Mouse (Mus musculus): ENCODE measurements around the gene Dnajb12. TPM values are rescaled to one million over a fixed set of nuclear protein-coding genes. Genes with fewer than 3 reads are reported as not detected.

Dnajb12 gene
- total RNA-seq (2017), result 24.3 and 26.6 TPM in 2 replicates

DNA sequence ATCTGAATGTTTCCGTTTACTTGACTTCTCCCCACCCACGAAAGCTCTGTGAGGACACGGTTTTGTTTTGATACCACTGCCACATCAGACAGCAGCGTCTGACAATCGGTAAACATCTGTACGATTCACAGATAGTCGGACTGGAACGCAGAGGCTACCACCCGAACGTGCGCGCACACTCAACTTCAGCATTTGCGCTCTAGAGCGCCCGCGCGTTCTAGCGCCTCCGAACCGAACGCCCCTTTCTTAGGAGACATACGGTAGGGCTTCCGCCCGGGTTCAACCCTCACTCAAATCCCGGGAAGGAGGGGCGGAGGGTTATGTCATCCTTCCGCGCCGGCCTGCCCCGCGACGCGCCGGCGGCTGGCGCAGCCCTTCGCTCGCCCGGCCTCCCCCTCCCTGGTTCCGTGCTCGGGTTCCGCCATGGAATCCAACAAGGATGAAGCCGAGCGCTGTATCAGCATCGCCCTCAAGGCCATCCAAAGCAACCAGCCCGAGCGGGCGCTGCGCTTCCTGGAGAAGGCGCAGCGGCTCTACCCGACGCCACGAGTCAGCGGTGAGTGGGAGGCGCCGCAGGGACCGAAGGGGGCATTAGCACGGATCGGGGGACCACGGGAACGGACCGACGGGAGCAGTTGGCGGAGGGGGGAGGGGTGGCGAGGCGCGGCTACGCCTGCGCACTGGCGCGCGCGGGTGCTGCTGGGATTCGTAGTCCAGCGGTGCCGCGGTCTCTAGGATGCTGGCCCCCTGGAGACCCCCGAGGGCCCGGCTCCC, at the start of gene Dnajb12:
TSS of gene Dnajb12 (plus strand) at position 302 of the 774 bp plus-strand sequence.
- peak; percentile 80 to 90 for ATAC-seq (replicated peaks in 1 of 2; ENCODE audit: insufficient read depth in 1 of 2, low FRiP score in 2 of 2, low TSS enrichment in 1 of 2, low read depth in 1 of 2, poor library complexity in 2 of 2, severe bottlenecking in 2 of 2)

DNA sequence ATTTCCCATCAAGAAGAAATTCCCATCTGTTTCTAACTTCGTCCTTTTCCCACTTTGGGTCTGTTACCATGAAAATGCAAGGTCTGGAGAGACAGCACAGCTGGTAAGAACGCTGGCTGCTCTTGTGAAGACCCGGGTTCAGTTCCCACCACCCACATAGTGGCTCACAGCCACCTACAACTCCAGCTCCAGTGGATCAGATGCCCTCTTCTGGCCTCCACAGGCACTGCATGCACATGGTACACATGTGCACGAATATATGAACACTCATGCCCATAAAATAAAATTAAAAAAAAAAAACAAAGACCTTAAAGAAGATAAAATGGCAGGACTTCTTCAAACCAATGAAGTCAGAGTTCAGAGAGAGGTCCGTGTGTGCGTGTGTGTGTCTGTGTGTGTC, 49.5 kb upstream of the Dnajb12 start:
- no peak for ATAC-seq (replicated peaks in 1 of 2; ENCODE audit: insufficient read depth in 1 of 2, low FRiP score in 2 of 2, low TSS enrichment in 1 of 2, low read depth in 1 of 2, poor library complexity in 2 of 2, severe bottlenecking in 2 of 2)

DNA sequence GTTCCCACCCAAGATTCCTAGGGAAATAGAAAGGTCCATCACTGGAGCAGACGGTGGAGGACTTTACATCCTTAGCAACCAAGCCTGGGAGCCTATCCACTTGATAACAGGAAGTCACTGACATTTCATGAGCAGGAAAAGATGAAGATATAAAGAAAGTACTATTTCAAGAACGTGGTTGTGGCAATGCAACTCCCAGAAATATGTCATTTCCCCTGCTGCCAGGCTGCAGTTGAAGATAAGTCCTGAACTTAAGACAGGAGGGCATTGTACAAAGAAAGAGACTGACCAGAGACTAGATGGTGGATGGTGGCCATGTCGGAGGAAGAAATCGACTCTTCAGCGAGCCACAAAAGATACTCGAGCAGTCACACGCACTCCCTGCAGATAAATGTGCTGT, 47.4 kb upstream of the Dnajb12 start:
- ATAC-seq (replicated peaks in 1 of 2; ENCODE audit: insufficient read depth in 1 of 2, low FRiP score in 2 of 2, low TSS enrichment in 1 of 2, low read depth in 1 of 2, poor library complexity in 2 of 2, severe bottlenecking in 2 of 2), result 0 out of 4 replicates have a peak, but pooled peaks of 1 of the 2 experiments have one; percentile 22

- ATAC-seq (replicated peaks in 1 of 2; ENCODE audit: insufficient read depth in 1 of 2, low FRiP score in 2 of 2, low TSS enrichment in 1 of 2, low read depth in 1 of 2, poor library complexity in 2 of 2, severe bottlenecking in 2 of 2), result no peak
These were observed 43.8 kb upstream of the Dnajb12 start for GRCm38 (mm10) chr10:59835301-59836155.

- ATAC-seq (replicated peaks in 1 of 2; ENCODE audit: insufficient read depth in 1 of 2, low FRiP score in 2 of 2, low TSS enrichment in 1 of 2, low read depth in 1 of 2, poor library complexity in 2 of 2, severe bottlenecking in 2 of 2), result no peak
These were observed 41.9 kb upstream of the Dnajb12 start for GRCm38 (mm10) chr10:59837490-59837889.

GRCm38 (mm10) chr10:59841434-59841833, 37.9 kb upstream of the Dnajb12 start:
- ATAC-seq (replicated peaks in 1 of 2; ENCODE audit: insufficient read depth in 1 of 2, low FRiP score in 2 of 2, low TSS enrichment in 1 of 2, low read depth in 1 of 2, poor library complexity in 2 of 2, severe bottlenecking in 2 of 2), result no peak

DNA sequence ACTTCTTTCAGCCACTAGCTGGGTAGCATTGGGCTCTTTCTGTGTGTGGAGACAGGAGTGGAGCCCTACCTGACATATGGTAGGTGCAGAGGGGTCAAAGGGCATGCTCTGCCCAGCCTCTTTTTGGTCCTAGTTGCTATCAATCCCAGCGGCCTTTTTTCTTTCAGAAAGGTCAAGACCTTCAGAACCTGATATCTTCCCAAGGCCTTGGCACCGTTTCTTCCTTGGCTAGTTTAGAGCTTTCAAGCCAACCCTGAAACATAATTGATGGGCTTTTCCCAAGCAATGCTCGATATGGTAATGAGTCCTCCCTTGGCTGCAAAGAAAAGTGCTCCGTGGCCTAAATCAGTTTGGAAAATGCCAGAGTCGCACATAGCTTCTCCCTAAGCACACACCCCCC, 36.2 kb upstream of the Dnajb12 start:
- no peak for ATAC-seq (replicated peaks in 1 of 2; ENCODE audit: insufficient read depth in 1 of 2, low FRiP score in 2 of 2, low TSS enrichment in 1 of 2, low read depth in 1 of 2, poor library complexity in 2 of 2, severe bottlenecking in 2 of 2)

DNA sequence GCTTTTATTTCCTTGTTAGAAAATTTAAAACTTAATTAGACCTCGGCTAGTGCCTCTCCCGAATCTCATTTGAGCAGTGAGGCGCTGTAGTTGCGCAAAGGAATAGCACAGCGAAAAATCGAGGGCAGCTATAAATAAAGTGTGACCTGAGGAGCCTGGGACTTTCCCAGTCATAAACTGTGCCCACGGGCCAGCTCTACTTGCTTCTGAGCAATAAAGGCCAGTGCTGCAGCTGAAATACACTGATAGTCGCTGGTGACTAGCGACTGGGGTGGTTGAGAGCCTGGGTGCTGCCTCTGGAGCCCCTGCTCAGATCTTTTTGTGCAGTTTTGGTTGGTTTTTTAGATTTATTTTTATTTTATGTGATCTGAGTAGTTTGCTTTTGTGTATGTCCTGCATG, 34.7 kb upstream of the Dnajb12 start:
- no peak for ATAC-seq (replicated peaks in 1 of 2; ENCODE audit: insufficient read depth in 1 of 2, low FRiP score in 2 of 2, low TSS enrichment in 1 of 2, low read depth in 1 of 2, poor library complexity in 2 of 2, severe bottlenecking in 2 of 2)

GRCm38 (mm10) chr10:59846416-59846815, 32.9 kb upstream of the Dnajb12 start:
- ATAC-seq (replicated peaks in 1 of 2; ENCODE audit: insufficient read depth in 1 of 2, low FRiP score in 2 of 2, low TSS enrichment in 1 of 2, low read depth in 1 of 2, poor library complexity in 2 of 2, severe bottlenecking in 2 of 2), result no peak

- no peak; a peak in 1 of 4 replicates for ATAC-seq (replicated peaks in 1 of 2; ENCODE audit: insufficient read depth in 1 of 2, low FRiP score in 2 of 2, low TSS enrichment in 1 of 2, low read depth in 1 of 2, poor library complexity in 2 of 2, severe bottlenecking in 2 of 2)
These were observed 31.1 kb upstream of the Dnajb12 start for GRCm38 (mm10) chr10:59848079-59848877.

DNA sequence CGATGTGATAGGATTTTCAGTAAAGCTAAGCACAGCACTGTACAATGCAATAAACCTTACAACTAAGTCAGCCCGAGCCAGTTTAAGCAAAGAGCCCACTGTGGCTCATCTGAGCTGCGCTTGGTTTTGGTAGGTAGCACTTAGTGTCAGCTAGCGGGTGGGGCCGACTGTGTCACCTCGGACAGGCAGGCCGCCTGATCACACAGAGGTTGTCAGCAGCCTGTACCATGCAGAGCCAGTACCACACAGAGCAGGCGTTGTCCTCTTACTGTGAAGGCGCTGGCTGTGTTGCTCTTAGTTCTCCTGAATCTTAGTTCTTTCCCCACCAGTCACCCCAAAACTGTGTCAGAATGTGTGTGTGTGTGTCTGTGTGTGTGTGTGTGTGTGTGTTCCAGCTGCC, 30.4 kb upstream of the Dnajb12 start:
- ATAC-seq (replicated peaks in 1 of 2; ENCODE audit: insufficient read depth in 1 of 2, low FRiP score in 2 of 2, low TSS enrichment in 1 of 2, low read depth in 1 of 2, poor library complexity in 2 of 2, severe bottlenecking in 2 of 2), result no peak

DNA sequence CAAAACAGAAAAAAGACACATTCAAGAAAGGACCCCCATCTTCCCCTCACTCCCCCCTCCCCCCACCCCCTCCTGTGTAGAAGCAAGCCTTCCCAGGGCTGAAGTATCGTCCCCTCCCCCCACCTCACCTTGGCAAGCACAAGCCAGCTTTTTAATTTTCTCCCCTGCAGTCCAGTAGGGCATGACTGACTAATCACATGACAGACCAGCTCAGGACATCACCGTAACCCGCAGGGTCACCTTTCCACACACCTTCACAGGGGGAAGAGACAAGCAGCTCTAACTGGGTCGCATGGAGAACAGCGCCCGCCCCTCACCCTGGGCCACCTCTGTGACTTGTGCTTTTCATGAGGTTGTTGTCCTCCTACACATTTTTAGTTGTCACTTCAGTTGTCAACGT, 30.0 kb upstream of the Dnajb12 start:
- ATAC-seq (replicated peaks in 1 of 2; ENCODE audit: insufficient read depth in 1 of 2, low FRiP score in 2 of 2, low TSS enrichment in 1 of 2, low read depth in 1 of 2, poor library complexity in 2 of 2, severe bottlenecking in 2 of 2), result no peak

- no peak for ATAC-seq (replicated peaks in 1 of 2; ENCODE audit: insufficient read depth in 1 of 2, low FRiP score in 2 of 2, low TSS enrichment in 1 of 2, low read depth in 1 of 2, poor library complexity in 2 of 2, severe bottlenecking in 2 of 2)
These were observed 22.2 kb upstream of the Dnajb12 start for GRCm38 (mm10) chr10:59857157-59857556.

- no peak for ATAC-seq (replicated peaks in 1 of 2; ENCODE audit: insufficient read depth in 1 of 2, low FRiP score in 2 of 2, low TSS enrichment in 1 of 2, low read depth in 1 of 2, poor library complexity in 2 of 2, severe bottlenecking in 2 of 2)
These were observed 18.7 kb upstream of the Dnajb12 start for GRCm38 (mm10) chr10:59860684-59861083.

DNA sequence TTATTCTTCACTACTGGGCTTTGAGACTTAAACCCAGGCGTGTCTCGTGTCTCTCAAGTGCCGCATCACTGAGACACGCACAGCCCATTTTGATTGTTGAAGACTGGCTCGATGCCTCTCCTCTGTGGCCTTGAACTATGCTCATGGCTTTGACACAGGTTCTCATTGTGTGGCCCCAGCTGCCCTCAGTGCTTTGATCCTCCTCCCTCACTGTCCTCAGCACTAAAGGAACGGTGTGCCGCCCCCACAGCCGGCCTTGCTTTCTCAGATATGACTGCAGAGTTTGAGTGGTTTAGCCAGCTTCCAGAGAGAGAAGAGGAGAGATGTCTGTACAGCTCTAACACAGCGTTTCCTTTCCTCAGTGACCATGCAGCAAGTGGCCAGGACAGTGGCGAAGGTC, 18.2 kb upstream of the Dnajb12 start:
- no peak for ATAC-seq (replicated peaks in 1 of 2; ENCODE audit: insufficient read depth in 1 of 2, low FRiP score in 2 of 2, low TSS enrichment in 1 of 2, low read depth in 1 of 2, poor library complexity in 2 of 2, severe bottlenecking in 2 of 2)

- no peak for ATAC-seq (replicated peaks in 1 of 2; ENCODE audit: insufficient read depth in 1 of 2, low FRiP score in 2 of 2, low TSS enrichment in 1 of 2, low read depth in 1 of 2, poor library complexity in 2 of 2, severe bottlenecking in 2 of 2)
These were observed 16.4 kb upstream of the Dnajb12 start for GRCm38 (mm10) chr10:59862816-59863440.

DNA sequence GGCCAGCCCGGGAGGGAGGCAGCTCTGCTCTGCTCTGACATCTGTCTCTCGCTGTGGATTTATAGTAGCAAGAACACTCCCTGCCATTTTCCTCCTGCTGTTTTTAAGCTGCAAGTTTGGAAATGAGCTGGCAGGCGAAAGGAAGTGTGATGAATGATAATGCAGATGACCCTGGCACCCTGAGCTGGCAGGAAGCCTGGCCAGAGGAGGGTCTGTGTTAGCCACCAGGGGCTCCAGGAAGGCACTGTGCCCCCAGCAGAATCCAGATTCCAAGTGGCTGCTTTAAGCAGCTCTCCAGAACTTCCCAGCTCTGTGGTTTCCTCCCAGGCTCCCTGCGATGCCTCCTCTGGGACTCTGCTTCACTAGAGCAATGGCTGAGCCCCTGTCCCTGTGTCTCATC, 15.7 kb upstream of the Dnajb12 start:
- ATAC-seq (replicated peaks in 1 of 2; ENCODE audit: insufficient read depth in 1 of 2, low FRiP score in 2 of 2, low TSS enrichment in 1 of 2, low read depth in 1 of 2, poor library complexity in 2 of 2, severe bottlenecking in 2 of 2), result no peak

Data from hematopoietic stem cell, adult 5-6 weeks (primary cell).